Mouse (Mus musculus): ENCODE data around the gene Blm.

DNA sequence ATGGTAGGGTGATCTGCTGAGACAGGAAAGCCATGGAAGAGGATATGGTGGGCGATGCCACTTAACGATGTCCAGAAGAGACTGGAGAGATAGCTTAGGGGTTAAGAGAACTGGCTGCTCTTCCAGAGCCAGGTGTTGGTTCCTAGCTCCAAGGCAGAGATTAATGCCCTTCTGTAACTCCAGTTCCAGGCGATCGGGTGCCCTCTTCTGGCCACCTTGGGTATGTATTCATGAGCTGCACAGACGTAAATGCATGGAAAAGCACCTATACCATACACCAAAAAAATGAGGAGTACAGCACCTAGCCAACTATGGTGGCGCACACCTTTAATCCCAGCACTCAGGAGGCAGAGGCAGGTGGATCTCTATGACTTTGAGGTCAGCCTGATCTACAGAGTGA lies 110.2 kb downstream of the Blm start:
- TF ChIP-seq CTCF (IDR thresholded peaks at IDR 0.05; ENCODE audit: insufficient read depth, low read depth, low read length) (no peak), POLR2A (IDR thresholded peaks at IDR 0.05; ENCODE audit: insufficient read depth, low read depth, low read length) (no peak)

All from olfactory bulb, adult 2 months (tissue).